Mouse (Mus musculus): ENCODE data around the gene Dnaaf1.

Gene Dnaaf1

DNA sequence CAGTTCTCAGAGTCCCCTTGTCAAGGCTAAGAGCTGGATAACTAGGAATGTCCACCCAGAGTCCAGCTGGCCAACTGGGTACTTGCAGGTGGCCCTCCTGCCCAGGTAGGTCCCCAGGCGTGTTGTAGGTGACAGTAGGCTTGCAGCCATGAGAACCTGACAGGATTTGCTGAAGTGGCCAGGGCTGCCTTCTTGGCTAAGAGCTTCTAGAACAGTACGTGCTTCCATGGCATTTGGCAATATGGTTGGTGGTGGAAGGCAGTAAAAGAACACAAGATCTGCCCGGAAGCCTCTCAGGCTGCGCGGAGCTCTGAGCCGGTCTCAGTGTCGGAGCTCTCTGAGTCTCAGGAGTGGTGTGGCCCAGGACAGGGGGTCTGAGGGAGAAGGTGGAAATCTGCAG lies 49.9 kb downstream of the Dnaaf1 start:
- no peak for DNase-seq

DNA sequence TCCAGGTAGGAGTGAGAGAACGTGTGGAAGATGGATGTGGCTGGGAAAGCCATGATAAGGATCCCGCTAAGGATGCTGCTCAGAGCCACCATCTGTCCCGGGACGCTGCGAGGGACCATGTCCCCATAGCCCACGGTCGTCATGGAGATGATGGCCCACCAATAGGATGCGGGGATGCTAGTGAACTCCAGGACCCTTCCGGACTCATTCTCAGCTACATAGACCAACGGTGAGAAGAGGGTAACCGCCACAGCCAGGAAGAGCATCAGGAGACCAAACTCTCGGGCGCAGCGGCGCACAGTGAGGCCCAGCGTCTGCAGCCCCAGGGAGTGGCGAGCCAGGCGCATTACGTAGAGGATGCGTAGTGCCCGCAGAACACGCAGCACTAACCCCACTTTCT lies 50.8 kb downstream of the Dnaaf1 start:
- no peak for DNase-seq

DNA sequence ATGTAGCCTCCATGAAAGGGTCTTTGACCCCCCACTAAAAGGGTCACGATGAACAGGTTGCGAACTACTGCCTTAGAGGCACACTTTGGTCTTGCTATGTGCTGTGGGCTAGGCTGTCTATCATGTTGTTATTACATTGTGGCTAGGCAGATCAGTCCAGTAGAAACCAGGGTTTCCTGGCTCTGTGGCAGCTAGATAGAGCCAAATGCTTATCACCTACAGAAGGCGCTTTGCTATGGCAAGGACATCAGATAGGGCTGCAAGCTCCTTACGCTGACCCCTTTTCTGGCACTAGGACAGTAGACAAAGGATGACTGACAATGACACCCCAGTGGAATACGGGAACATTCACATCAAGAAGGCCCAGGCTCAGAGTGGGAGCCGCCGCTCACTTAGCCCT lies 52.2 kb downstream of the Dnaaf1 start:
- no peak for DNase-seq

- no peak for DNase-seq
These were observed 52.8 kb downstream of the Dnaaf1 start for GRCm38 (mm10) chr8:119627613-119628359.

DNA sequence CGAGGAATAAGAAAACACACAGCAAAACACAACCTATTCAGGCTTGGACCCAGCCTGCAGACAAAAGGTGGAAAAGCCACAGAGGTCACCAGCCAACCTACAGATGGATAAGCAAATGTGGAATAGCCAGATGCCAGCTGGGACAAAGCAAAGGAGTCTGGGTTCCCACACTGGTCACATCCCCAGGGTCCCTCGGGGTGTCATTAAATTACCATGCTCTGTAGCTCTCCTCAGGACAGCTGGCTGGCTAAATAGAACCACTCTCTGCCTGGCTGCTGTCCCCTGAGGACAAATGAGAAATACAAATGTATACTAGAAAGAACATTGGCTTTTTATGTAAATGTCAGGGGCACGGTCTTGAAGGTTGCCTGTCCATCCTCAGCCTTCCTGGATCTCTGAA lies 55.8 kb downstream of the Dnaaf1 start:
- DNase-seq = no peak

GRCm38 (mm10) chr8:119632246-119632645 lies 57.2 kb downstream of the Dnaaf1 start:
- no peak for DNase-seq

DNA sequence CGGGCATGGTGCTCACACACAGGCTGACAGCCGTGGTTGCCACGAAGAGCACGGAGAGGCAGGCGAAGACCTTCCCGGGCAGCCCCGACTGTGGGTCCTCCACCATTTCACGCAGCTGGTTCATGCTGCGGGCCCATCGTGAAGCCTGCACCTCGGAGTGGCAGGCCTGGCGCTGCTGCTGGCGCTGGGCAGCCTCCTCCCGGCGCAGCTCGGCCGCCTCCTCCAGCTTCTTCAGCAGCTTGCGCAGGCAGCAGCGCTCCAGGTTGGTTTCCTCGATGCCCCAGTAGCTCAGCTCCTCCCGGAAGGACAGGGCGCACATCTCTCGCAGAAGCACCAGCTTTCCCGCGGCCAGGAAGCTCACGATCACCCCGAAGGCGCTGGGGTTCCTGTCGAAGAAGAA lies 57.9 kb downstream of the Dnaaf1 start:
- DNase-seq = no peak

GRCm38 (mm10) chr8:119634616-119635336 lies 59.7 kb downstream of the Dnaaf1 start:
- DNase-seq = peak; percentile 37

- peak; percentile 39 for DNase-seq
These were observed 60.3 kb downstream of the Dnaaf1 start, which contains the start of gene Kcng4 for GRCm38 (mm10) chr8:119635378-119635777. Gene Kcng4, minus strand, starts transcription at chr8:119635680.

- no peak for DNase-seq
These were observed 60.9 kb downstream of the Dnaaf1 start for GRCm38 (mm10) chr8:119635958-119636357.

- DNase-seq = no peak
These were observed 61.7 kb downstream of the Dnaaf1 start for GRCm38 (mm10) chr8:119636766-119637165.

DNA sequence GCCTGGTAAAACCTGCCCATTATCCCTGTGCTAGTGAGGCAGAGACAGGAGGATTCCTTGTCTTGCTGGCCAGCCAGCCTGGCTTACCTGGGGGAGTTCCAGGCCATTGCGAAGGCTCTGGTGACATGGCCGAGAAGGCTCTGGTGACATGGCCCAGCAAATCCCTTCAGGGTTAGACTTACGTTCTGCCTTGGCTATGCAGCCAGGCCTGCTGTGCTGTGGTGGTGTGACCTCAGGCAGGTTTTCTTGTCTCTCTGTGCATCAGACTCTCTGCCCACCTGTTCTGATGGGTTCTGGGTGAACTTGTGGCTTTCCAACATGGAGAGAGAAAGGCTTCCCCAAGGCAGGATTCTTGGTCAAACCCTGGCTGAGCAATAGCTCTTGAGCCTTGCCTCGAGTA lies 62.3 kb downstream of the Dnaaf1 start:
- no peak for DNase-seq

DNA sequence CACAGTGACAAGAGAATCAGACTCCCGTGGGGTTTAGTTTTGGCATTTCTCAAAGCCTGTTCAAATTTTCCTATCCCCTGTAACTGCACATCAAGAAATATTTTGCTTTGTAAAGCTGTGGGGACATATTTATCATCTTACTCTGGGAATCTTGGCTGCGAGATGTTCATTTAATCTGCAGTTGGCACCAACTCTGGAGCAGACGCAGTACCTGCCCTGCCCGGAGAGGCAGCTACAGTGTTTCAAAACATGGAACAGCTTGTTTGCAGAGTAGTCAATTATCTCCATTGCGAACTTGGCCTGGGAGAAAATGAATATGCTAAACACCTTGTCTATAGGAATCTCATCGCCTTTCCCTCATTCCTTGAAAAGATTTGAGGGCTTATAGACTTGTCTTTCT lies 63.2 kb downstream of the Dnaaf1 start:
- DNase-seq = no peak

GRCm38 (mm10) chr8:119639798-119640197 lies 64.8 kb downstream of the Dnaaf1 start:
- peak; percentile 61 for DNase-seq

DNA sequence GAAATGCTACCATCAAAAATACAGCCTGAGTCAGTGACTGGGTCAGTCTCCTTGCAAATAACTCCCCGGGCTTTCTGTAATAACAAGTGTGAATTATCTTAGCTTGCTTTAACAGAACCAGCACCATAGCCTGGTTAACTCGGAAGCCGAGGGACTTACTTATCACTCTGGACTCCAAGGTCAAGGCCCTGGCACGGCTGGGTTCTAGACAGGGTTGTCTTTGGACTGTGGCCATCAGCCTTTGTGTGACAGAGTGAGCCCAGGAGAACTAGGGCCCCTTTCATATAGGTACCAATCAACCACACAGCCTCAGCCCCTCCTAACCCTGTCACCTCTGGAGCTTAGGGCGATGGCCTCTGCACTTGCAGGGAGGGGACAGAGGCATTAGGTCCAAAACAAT lies 66.0 kb downstream of the Dnaaf1 start:
- DNase-seq = no peak

GRCm38 (mm10) chr8:119642960-119643359 lies 67.9 kb downstream of the Dnaaf1 start:
- no peak for DNase-seq

DNA sequence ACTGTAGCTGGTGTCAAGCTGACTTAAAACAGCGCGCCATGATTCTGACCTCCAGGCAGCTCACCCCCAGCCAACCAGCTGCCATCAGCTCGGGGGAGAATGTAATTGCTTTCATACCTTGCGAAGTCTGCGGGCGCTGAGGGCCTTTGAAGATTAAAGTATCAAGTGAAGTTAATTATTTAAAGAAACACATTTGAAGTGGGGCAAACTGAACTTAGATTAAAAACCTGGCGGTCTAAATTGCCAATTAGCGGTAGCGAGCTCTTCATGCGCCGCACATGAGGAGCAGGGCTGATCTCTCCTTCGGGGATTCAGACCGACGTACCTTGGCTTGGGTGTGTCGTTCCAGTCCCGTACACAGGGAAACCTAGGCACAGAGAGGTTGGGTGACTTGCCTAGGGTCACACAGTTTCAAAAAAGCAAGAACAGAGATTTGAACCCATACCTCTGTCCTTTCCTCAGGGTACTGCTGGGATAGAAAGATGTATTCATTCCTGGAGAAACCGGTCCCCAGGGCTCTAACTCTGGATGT lies 69.5 kb downstream of the Dnaaf1 start:
- no peak for DNase-seq

- DNase-seq = no peak
These were observed 70.1 kb downstream of the Dnaaf1 start for GRCm38 (mm10) chr8:119644981-119645597.

DNA sequence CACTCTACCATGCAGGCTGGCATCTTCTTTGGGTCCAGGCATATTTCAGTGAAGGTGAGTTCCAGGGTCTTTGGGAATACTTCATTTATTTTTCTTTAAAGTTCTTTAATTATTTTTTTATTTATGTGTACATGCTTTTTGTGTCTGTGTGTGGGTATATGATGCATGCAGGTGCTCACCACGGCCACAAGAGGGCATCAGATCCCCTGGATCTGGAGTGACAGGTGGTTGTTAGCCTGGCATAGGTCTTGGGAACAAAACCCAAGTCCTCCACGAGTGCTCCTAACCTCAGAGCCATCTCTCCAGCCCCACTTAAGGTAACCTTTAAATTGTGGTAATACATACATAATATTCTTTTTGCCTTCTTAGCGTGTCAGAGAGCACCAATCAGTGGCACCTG lies 71.2 kb downstream of the Dnaaf1 start:
- no peak for DNase-seq

DNA sequence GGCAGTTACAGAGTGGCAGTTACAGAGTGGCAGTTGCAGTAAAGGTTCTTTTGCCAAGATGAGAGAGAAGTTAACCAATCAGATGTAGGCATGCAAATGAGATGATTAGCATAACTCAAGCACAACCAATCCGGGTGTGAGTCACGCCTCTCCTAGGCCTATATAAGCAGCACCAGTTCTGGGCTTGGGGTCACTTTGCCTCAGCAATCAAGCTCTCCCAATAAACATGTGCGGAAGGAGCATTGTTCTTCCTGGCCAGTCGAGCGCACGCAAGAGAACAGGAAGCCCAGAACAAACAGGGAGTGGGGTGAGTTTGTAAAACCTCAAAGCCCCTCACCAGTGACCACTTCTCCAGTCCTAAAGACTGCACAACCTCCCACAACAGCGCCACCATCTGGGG lies 71.8 kb downstream of the Dnaaf1 start:
- DNase-seq = no peak

Measured in kidney, postnatal 14 days (tissue).